Mouse (Mus musculus): ENCODE data around the gene Gm10447. TPM values are rescaled to one million over a fixed set of nuclear protein-coding genes. Genes with fewer than 3 reads are reported as not detected.

Gm10447 gene
- polyA plus RNA-seq, 1 experiment from 2014 or later: 0.23 TPM

- Histone ChIP-seq H3K27ac (ENCODE audit: low read depth, low read length) (no peak overlapping the region), H3K36me3 (ENCODE audit: control insufficient read depth, insufficient read depth) (no peaks in the 10 kb centered on the region), H3K4me3 (ENCODE audit: low read depth, low read length) (peak overlapping the region; percentile 53), H3K4me1 (replicated peaks; ENCODE audit: control insufficient read depth, insufficient read depth, low read length) (no peaks in the 10 kb centered on the region), H3K27me3 (replicated peaks; ENCODE audit: control insufficient read depth, insufficient read depth, low read length) (peaks cover 56% of the 10 kb centered on the region), H3K4me2 (replicated peaks; ENCODE audit: low read depth) (peak overlapping the region; percentile 66), H3K9me3 (ENCODE audit: control insufficient read depth) (no peaks in the 10 kb centered on the region), H3K9ac (ENCODE audit: low read depth, low read length) (peak overlapping the region; percentile 40; the same call in 1 of the 2 replicates)
- peak; percentile 4 for ATAC-seq
- 2% methylated on average over 62 of the region's 62 CpGs for WGBS
- TF ChIP-seq CTCF (IDR thresholded peaks at IDR 0.05; ENCODE audit: low read depth): no peak
These were observed 22.4 kb upstream of the Gm10447 start for GRCm38 (mm10) chr11:53479171-53479782.

- no peak for TF ChIP-seq CTCF (IDR thresholded peaks at IDR 0.05; ENCODE audit: low read depth)
- Histone ChIP-seq H3K27me3 (replicated peaks; ENCODE audit: control insufficient read depth, insufficient read depth, low read length) (peaks cover 60% of the 10 kb centered on the region), H3K36me3 (ENCODE audit: control insufficient read depth, insufficient read depth) (no peaks in the 10 kb centered on the region), H3K9me3 (ENCODE audit: control insufficient read depth) (no peaks in the 10 kb centered on the region), H3K27ac (ENCODE audit: low read depth, low read length) (no peak overlapping the region), H3K9ac (ENCODE audit: low read depth, low read length) (peak overlapping the region; percentile 40; the same call in 1 of the 2 replicates), H3K4me1 (replicated peaks; ENCODE audit: control insufficient read depth, insufficient read depth, low read length) (no peaks in the 10 kb centered on the region), H3K4me2 (replicated peaks; ENCODE audit: low read depth) (peak overlapping the region; percentile 66), H3K4me3 (ENCODE audit: low read depth, low read length) (peak overlapping the region; percentile 53)
- ATAC-seq: no peak
- 7% methylated on average over 75 of the region's 79 CpGs for WGBS
These were observed 21.7 kb upstream of the Gm10447 start for GRCm38 (mm10) chr11:53478383-53479170.

GRCm38 (mm10) chr11:53477833-53478232, 20.9 kb upstream of the Gm10447 start:
- no peak for TF ChIP-seq CTCF (IDR thresholded peaks at IDR 0.05; ENCODE audit: low read depth)
- WGBS: 59% methylated on average over 7 of the region's 7 CpGs
- H3K9ac ChIP-seq (ENCODE audit: low read depth, low read length): no peak overlapping the region
- no peak overlapping the region for H3K4me2 ChIP-seq (replicated peaks; ENCODE audit: low read depth)
- no peaks in the 10 kb centered on the region for H3K9me3 ChIP-seq (ENCODE audit: control insufficient read depth)
- peaks cover 60% of the 10 kb centered on the region for H3K27me3 ChIP-seq (replicated peaks; ENCODE audit: control insufficient read depth, insufficient read depth, low read length)
- ATAC-seq: no peak
- H3K36me3 ChIP-seq (ENCODE audit: control insufficient read depth, insufficient read depth): no peaks in the 10 kb centered on the region
- H3K4me1 ChIP-seq (replicated peaks; ENCODE audit: control insufficient read depth, insufficient read depth, low read length): no peaks in the 10 kb centered on the region
- H3K27ac ChIP-seq (ENCODE audit: low read depth, low read length): no peak overlapping the region
- H3K4me3 ChIP-seq (ENCODE audit: low read depth, low read length): no peak overlapping the region

GRCm38 (mm10) chr11:53475620-53476019, 18.7 kb upstream of the Gm10447 start:
- Histone ChIP-seq H3K9me3 (ENCODE audit: control insufficient read depth) (no peaks in the 10 kb centered on the region), H3K27me3 (replicated peaks; ENCODE audit: control insufficient read depth, insufficient read depth, low read length) (peaks cover 66% of the 10 kb centered on the region), H3K4me2 (replicated peaks; ENCODE audit: low read depth) (no peak overlapping the region), H3K9ac (ENCODE audit: low read depth, low read length) (no peak overlapping the region), H3K36me3 (ENCODE audit: control insufficient read depth, insufficient read depth) (no peaks in the 10 kb centered on the region), H3K4me1 (replicated peaks; ENCODE audit: control insufficient read depth, insufficient read depth, low read length) (no peaks in the 10 kb centered on the region), H3K27ac (ENCODE audit: low read depth, low read length) (no peak overlapping the region), H3K4me3 (ENCODE audit: low read depth, low read length) (no peak overlapping the region)
- no peak for TF ChIP-seq CTCF (IDR thresholded peaks at IDR 0.05; ENCODE audit: low read depth)
- WGBS: 41% methylated on average over 8 of the region's 8 CpGs
- no peak for ATAC-seq

GRCm38 (mm10) chr11:53472709-53473108, 15.8 kb upstream of the Gm10447 start:
- Histone ChIP-seq H3K4me3 (ENCODE audit: low read depth, low read length) (no peak overlapping the region), H3K4me2 (replicated peaks; ENCODE audit: low read depth) (no peak overlapping the region), H3K27ac (ENCODE audit: low read depth, low read length) (no peak overlapping the region), H3K9ac (ENCODE audit: low read depth, low read length) (no peak overlapping the region), H3K36me3 (ENCODE audit: control insufficient read depth, insufficient read depth) (no peaks in the 10 kb centered on the region), H3K4me1 (replicated peaks; ENCODE audit: control insufficient read depth, insufficient read depth, low read length) (no peaks in the 10 kb centered on the region), H3K27me3 (replicated peaks; ENCODE audit: control insufficient read depth, insufficient read depth, low read length) (peaks cover 60% of the 10 kb centered on the region), H3K9me3 (ENCODE audit: control insufficient read depth) (no peaks in the 10 kb centered on the region)
- peak; percentile 54 for TF ChIP-seq CTCF (IDR thresholded peaks at IDR 0.05; ENCODE audit: low read depth)
- WGBS: 80% methylated on average over 3 of the region's 3 CpGs
- no peak for ATAC-seq

GRCm38 (mm10) chr11:53469968-53470695, 13.2 kb upstream of the Gm10447 start, which contains the start of gene Gm9837:
Gene Gm9837, minus strand, starts transcription at chr11:53470479.
- TF ChIP-seq CTCF (IDR thresholded peaks at IDR 0.05; ENCODE audit: low read depth): peak; percentile 97
- peak within 1 kb of the TSS; percentile 53 for H3K4me2 ChIP-seq (replicated peaks; ENCODE audit: low read depth)
- H3K27ac ChIP-seq (ENCODE audit: low read depth, low read length): no peak within 1 kb of the TSS
- no peaks in the 10 kb centered on the region for H3K9me3 ChIP-seq (ENCODE audit: control insufficient read depth)
- ATAC-seq: peak; percentile 55; the same call in 1 of the 2 replicates
- 0 out of 2 replicates have a peak within 1 kb of the TSS, but pooled peaks have one; percentile 9 for H3K4me3 ChIP-seq (ENCODE audit: low read depth, low read length)
- H3K9ac ChIP-seq (ENCODE audit: low read depth, low read length): no peak within 1 kb of the TSS
- no peaks in the 10 kb centered on the region for H3K4me1 ChIP-seq (replicated peaks; ENCODE audit: control insufficient read depth, insufficient read depth, low read length)
- peaks cover 52% of the 10 kb centered on the region for H3K27me3 ChIP-seq (replicated peaks; ENCODE audit: control insufficient read depth, insufficient read depth, low read length)
- whole genome bisulfite sequencing: 5% methylated on average over 29 of the region's 29 CpGs
- no peaks in the 10 kb centered on the region for H3K36me3 ChIP-seq (ENCODE audit: control insufficient read depth, insufficient read depth)
